Mouse (Mus musculus) liver, embryonic 16.5 days (tissue): ENCODE data around the gene Zc3h7a. TPM values are rescaled to one million over a fixed set of nuclear protein-coding genes. Genes with fewer than 3 reads are reported as not detected.
A peak's percentile ranks its signal among the peaks of the same experiment; 100 is the strongest.

ENCODE experiments used
- ATAC-seq: fragments of 200-750 bp; cut with Nextera tagmentation; 2 replicates; pipeline ENCODE4 v1.8.0; 2017; ENCODE audit warnings: low read depth, mild to moderate bottlenecking, moderate number of reproducible peaks, moderate library complexity
- H3K27ac ChIP-seq: fragments of 300-500 bp; sonication (generic); 2 replicates; pipeline ENCODE4 v1.5.1; 2014; ENCODE audit warnings: mild to moderate bottlenecking, low read length
- H3K27me3 ChIP-seq: fragments of 300-500 bp; sonication (generic); 2 replicates; pipeline ENCODE4 v1.6.1; 2014; ENCODE audit warnings: low read depth, low read length, mixed read lengths; ENCODE audit not compliant: control insufficient read depth, insufficient read depth
- H3K36me3 ChIP-seq: fragments of 300-500 bp; sonication (generic); 2 replicates; pipeline ENCODE4 v1.6.1; 2014; ENCODE audit warnings: mild to moderate bottlenecking; ENCODE audit not compliant: control insufficient read depth, insufficient read depth
- H3K4me1 ChIP-seq: fragments of 300-500 bp; sonication (generic); 2 replicates; pipeline ENCODE4 v1.6.1; 2014; ENCODE audit warnings: low read depth, low read length, mixed read lengths; ENCODE audit not compliant: control insufficient read depth
- H3K4me2 ChIP-seq: fragments of 300-500 bp; sonication (generic); 2 replicates; pipeline ENCODE4 v1.6.1; 2014; ENCODE audit warnings: low read depth, low read length, mixed read lengths
- H3K4me3 ChIP-seq: fragments of 300-500 bp; sonication (generic); 2 replicates; pipeline ENCODE4 v1.5.1; 2014; ENCODE audit warnings: low read depth, mild to moderate bottlenecking, low read length
- H3K9ac ChIP-seq: fragments of 300-500 bp; sonication (generic); 2 replicates; pipeline ENCODE4 v1.6.1; 2014; ENCODE audit warnings: low read depth, low read length
- H3K9me3 ChIP-seq: fragments of 300-500 bp; sonication (generic); replicated peaks from 2 replicates; pipeline ENCODE4 v1.6.1; 2016; ENCODE audit warnings: low read length; ENCODE audit not compliant: control insufficient read depth
- WGBS: fragments of 180-500 bp; shearing (Covaris S2); extraction: QIAGEN DNeasy Blood & Tissue Kit; methylation state at CpG from one replicate; pipeline ENCODE4 v1.1.7; 2014; ENCODE audit not compliant: insufficient replicate concordance; 5-methylcytosine and 5-hydroxymethylcytosine counted together
- polyA plus RNA-seq: library from polyadenylated mRNA; unstranded; fragments of >200 nt; fragmentation: Nextera tagmentation; extraction: Ambion mirVana; gene quantifications from 2 replicates; pipeline ENCODE4 v1.2.1, GENCODE M21; 2015

Zc3h7a gene
- polyA plus RNA-seq = 37.8 and 39.1 TPM in 2 replicates

DNA sequence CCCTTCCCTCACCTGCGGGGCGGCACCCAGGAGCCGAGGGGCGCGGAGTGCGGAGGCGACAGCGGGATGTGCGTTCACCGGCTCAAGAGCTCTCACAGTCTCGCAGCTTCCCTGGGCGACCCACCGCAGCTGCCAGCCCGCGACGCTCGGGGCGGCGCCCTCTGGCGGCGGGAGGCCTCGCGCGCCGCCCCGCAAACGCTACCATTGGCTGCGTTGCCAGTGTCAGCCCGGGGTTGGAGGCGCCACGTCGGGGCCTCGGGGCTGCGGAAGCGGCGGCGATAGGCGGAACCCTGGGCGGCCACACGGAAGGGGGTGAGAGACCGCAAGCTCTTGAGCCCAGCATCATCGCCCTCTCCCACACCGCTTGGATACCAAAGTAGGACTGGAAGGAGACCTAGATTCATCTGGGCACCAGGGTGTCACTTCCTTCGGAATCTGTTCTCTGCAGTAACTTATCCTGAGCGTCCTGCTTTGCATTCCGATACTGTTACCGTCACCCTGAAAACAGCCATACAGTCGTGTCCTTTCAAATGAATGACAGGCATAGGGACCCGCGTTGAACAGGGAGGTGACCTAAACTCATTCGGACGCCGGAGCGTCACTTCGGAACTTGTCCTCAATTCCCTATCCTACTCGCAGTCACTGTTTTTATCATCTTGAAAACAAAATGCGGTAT, at the start of gene Zc3h7a:
TSS of gene Zc3h7a (minus strand) at position 186 of the 676 bp plus-strand sequence.
- H3K9ac ChIP-seq = peak within 1 kb of the TSS; percentile 97
- no peaks in the 10 kb centered on the region for H3K36me3 ChIP-seq
- peak within 1 kb of the TSS; percentile 96 for H3K27ac ChIP-seq
- H3K9me3 ChIP-seq = no peaks in the 10 kb centered on the region
- H3K27me3 ChIP-seq = no peaks in the 10 kb centered on the region
- peak within 1 kb of the TSS; percentile 97 for H3K4me3 ChIP-seq
- H3K4me1 ChIP-seq = peaks cover 28% of the 10 kb centered on the region
- peak; percentile 91 for ATAC-seq
- peak within 1 kb of the TSS; percentile 81 for H3K4me2 ChIP-seq
- under 1% methylated on average over 57 of the region's 57 CpGs for WGBS

DNA sequence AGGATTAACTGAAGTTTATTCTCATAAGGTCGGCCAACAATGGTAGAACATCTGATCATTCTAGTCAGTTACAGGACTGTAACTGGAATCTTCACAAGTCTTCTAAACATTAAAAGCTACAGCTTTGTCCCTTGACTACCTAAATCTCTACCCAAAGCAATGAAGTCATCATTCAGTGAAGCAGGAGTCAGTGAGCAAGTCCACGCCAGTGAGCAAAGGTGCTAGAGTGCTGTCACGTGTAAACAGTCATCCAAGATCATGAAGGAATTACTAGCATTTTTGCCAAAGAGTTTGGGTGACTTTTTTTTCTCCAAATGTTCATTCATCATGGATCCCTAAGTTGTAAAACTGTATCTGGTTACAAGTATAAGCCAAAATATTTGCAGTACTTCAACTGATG, 41.6 kb upstream of the Zc3h7a start:
- Histone ChIP-seq H3K4me2 (no peak overlapping the region), H3K4me1 (no peaks in the 10 kb centered on the region), H3K27me3 (no peaks in the 10 kb centered on the region), H3K27ac (no peak overlapping the region), H3K4me3 (no peak overlapping the region), H3K9me3 (no peaks in the 10 kb centered on the region), H3K36me3 (peaks cover 40% of the 10 kb centered on the region), H3K9ac (no peak overlapping the region)
- 76% methylated on average over 3 of the region's 3 CpGs for WGBS
- no peak for ATAC-seq

DNA sequence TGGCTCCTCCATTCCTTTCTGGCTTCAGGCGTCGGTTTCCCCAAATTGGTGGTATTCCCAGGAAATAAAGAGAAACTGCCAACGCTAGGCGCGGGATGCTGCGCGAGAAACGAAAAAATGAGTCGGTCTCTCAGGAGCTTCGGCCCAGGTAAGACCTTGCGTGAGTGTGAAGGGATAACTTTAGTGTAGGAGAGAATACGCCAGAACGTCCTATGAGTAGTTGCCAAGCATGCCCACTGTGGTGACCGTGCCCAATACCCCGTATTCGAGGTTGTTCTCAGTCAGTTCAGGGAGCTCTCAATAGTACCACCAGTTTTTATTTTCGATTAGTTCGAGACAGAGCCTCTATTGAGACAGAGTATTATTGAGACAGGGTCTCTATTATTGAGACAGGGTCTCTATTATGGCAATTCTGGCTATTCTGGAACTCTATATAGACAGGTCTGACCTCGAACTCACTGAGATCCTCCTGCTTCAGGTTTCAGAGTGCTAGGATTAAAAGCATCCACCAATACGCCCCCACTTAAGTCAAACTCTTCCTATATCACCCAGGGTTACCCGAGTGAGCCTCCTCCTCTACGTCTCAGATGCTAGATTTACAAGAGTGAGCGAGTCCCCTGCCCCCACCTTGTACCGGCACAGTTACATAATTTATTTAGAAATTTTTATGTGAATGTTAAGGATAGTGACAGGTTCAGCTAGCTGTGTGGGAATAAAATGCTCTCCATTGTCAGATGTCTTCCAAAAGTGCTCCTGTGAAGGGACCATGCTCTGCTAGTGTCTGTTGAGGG, 27.6 kb upstream of the Zc3h7a start:
- Histone ChIP-seq H3K9me3 (no peaks in the 10 kb centered on the region), H3K36me3 (peaks cover 19% of the 10 kb centered on the region), H3K4me3 (peak overlapping the region; percentile 89), H3K4me2 (peak overlapping the region; percentile 78), H3K27ac (peak overlapping the region; percentile 75), H3K4me1 (peaks cover 16% of the 10 kb centered on the region), H3K9ac (peak overlapping the region; percentile 84), H3K27me3 (no peaks in the 10 kb centered on the region)
- ATAC-seq = peak; percentile 49
- WGBS = 2% methylated on average over 24 of the region's 24 CpGs

DNA sequence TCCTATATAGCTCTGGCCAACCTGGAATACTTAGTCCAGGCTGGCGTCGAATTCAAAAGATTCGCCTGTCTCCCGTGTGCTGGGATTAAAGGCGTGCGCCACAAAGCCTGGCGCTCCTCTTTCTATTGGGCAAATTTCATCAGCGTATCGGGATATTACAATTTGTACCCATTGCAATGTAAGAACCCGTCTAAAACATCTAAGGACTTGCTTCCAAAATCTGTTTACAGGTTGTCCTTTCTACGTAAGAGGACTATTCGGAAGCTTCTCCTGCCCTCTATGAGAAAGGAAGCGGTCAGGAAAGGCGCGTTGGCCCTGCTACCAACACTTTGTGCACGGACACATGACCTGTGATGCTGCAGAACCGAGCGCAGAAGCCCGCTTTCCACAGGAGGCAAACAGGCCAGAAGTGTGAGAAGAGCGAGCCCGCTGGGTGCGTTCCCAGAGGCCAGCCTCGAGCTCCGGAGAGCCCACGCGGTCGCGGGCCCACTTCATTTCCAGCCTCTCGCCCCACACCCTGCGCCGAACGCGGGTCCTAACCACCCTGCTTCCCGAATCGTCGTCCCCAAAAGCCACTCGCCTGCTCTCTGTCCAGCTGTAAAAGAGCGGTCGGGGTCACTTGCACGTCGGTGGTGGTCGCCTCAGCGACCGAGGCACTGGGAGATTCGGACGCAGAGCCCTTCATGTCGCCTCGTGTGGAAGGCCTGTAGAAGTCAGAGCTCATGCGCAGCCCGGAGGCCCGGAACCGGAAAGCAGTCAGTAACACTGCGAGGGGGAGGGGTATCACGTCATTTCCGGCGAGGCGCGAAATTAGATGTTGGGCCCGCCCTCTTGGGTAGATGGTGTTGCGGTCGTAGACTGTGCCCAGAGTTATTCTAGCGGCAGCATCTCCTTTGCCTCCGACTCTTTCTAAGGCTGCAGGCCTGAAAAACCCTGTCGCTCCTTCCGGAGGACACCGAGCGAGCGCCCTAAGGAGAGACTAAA, 26.7 kb upstream of the Zc3h7a start, which contains the start of gene Rsl1d1:
TSS of gene Rsl1d1 (minus strand) at position 761 of the 984 bp plus-strand sequence.
- peak; percentile 98 for ATAC-seq
- Histone ChIP-seq H3K27ac (peak within 1 kb of the TSS; percentile 76), H3K4me3 (peak within 1 kb of the TSS; percentile 89), H3K36me3 (peaks cover 22% of the 10 kb centered on the region), H3K4me2 (peak within 1 kb of the TSS; percentile 92), H3K9ac (peak within 1 kb of the TSS; percentile 84), H3K4me1 (peaks cover 20% of the 10 kb centered on the region), H3K27me3 (no peaks in the 10 kb centered on the region), H3K9me3 (no peaks in the 10 kb centered on the region)
- WGBS = under 1% methylated on average over 68 of the region's 68 CpGs

DNA sequence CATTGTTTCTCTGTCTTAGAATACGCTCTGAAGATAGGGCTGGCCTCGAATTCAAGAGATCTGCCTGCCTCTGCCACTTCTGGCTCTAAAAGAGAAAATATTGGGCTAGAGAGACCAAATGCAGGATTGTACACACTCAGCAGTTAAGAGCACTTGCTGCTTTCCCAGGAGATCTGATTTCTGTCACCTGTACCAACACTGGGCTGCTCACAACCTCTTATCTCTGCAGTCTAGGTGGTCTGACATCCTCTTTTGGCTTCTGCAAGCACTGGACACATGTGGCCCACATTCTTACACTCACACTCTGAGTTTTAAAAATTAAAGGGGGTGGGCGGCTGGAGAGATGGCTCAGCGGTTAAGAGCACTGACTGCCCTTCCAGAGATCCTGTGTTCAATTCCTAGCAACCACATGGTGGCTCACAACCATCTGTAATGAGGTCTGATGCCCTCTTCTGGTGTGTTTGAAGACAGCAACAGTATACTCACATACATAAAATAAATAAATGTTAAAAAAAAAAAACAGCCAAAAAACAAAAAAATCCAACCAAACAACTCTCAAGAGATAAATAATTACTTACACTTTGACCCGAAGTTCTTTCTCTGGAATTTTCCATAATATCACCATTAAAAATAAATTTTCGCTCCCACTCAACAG, 25.7 kb upstream of the Zc3h7a start:
- Histone ChIP-seq H3K27ac (no peak overlapping the region), H3K4me3 (peak overlapping the region; percentile 89), H3K9me3 (no peaks in the 10 kb centered on the region), H3K4me2 (peak overlapping the region; percentile 92), H3K27me3 (no peaks in the 10 kb centered on the region), H3K4me1 (peaks cover 20% of the 10 kb centered on the region), H3K36me3 (peaks cover 27% of the 10 kb centered on the region; the same call in 1 of the 2 replicates), H3K9ac (no peak overlapping the region; the same call in 1 of the 2 replicates)
- no peak for ATAC-seq
- 44% methylated on average over 6 of the region's 6 CpGs for WGBS

DNA sequence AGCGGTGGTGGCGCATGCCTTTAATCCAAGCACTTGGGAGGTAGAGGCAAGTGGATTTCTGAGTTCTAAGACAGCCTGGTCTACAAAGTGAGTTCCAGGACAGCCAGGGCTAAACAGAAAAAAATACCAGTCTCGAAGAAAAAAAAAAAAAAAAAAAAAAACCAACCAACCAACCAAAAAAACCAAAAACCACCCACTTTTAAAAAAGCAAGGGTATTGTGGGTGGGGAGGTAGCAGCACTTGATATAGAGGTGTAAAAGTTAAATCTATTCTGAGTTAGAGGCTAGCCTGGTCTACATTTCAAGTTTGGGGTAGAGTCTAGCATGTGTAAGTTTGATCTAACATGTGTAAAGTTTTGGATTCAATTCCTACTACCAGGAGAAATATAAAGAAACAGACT, 24.1 kb upstream of the Zc3h7a start:
- H3K9ac ChIP-seq = no peak overlapping the region
- WGBS = 94% methylated on average over 3 of the region's 3 CpGs
- H3K27me3 ChIP-seq = no peaks in the 10 kb centered on the region
- no peak overlapping the region for H3K27ac ChIP-seq
- H3K9me3 ChIP-seq = no peaks in the 10 kb centered on the region
- peaks cover 20% of the 10 kb centered on the region for H3K4me1 ChIP-seq
- no peak overlapping the region for H3K4me3 ChIP-seq
- ATAC-seq = no peak
- no peak overlapping the region for H3K4me2 ChIP-seq
- peaks cover 41% of the 10 kb centered on the region for H3K36me3 ChIP-seq

DNA sequence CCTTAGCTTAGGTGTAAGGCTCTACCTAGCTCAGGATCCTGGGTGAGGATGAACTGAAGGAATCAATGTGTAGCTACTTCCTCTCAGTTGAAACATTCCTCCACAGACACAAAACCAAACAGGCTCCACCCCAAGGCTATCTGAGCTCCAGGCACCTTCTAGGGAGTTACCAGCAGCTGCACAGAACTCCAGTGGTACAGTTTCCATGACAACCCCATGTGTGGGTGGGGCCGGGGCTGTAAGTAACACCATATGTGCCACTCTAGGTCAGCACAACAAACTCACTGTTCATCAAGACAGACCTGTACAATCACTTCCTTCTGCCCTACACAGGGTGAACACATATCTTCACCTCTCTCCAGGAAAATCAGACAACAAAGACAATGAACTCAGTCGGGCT, 22.3 kb upstream of the Zc3h7a start:
- Histone ChIP-seq H3K9me3 (no peaks in the 10 kb centered on the region), H3K27me3 (no peaks in the 10 kb centered on the region), H3K4me1 (peaks cover 12% of the 10 kb centered on the region), H3K4me3 (no peak overlapping the region), H3K9ac (no peak overlapping the region), H3K36me3 (peaks cover 55% of the 10 kb centered on the region), H3K27ac (no peak overlapping the region), H3K4me2 (no peak overlapping the region)
- ATAC-seq = peak; percentile 33
- 64% methylated on average over 2 of the region's 2 CpGs for WGBS

DNA sequence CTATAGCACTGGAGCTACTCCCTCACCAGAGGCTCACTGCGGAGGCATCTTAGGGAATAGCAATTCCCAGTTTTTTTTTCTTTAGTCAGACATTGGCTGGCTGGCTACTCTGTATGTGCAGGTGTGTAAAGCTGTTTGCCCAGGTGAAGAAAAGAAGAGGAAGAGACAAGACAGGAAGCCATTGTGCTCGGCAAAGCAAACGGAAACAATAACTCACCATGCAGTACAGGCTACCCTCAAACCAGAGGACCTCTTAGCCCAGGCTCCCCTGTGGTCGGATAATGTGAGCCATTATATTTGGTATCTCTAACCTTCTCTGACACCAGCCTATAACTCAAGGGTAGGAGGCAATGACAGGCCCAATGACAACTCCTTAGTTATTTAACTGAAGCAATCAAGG, 20.9 kb upstream of the Zc3h7a start:
- 74% methylated on average over 4 of the region's 4 CpGs for WGBS
- ATAC-seq = no peak

More for the DNA sequence above, 20.9 kb upstream of the Zc3h7a start:
- Histone ChIP-seq H3K36me3 (peaks cover 67% of the 10 kb centered on the region), H3K4me3 (no peak overlapping the region), H3K27me3 (no peaks in the 10 kb centered on the region), H3K9me3 (no peaks in the 10 kb centered on the region), H3K4me1 (peaks cover 9% of the 10 kb centered on the region), H3K4me2 (no peak overlapping the region), H3K9ac (no peak overlapping the region), H3K27ac (no peak overlapping the region)
